Mouse (Mus musculus) liver, adult 2 months (tissue): ENCODE measurements around the gene Hsd17b3. TPM values are rescaled to one million over a fixed set of nuclear protein-coding genes. Genes with fewer than 3 reads are reported as not detected.

Source experiments
- DNase-seq: peaks from one replicate; pipeline ENCODE4 v3.0.0-alpha.2; 2011; ENCODE audit warnings: low read depth, low spot score; ENCODE audit errors: extremely low read depth
- H3K27ac ChIP-seq: fragments of 200-500 bp; replicated peaks from 2 replicates; pipeline ENCODE4 v1.5.1; 2012; ENCODE audit warnings: low read depth, mild to moderate bottlenecking, control low read depth, inconsistent platforms, low read length; ENCODE audit not compliant: insufficient read depth
- H3K27me3 ChIP-seq: fragments of 200-500 bp; 2 replicates; pipeline ENCODE4 v1.6.1; 2012; ENCODE audit warnings: mild to moderate bottlenecking, moderate library complexity, low read length, inconsistent platforms; ENCODE audit not compliant: control insufficient read depth, insufficient read depth
- H3K36me3 ChIP-seq: fragments of 200-500 bp; 2 replicates; pipeline ENCODE4 v1.6.1; 2012; ENCODE audit warnings: low read length, inconsistent platforms; ENCODE audit not compliant: control insufficient read depth, insufficient read depth
- H3K4me1 ChIP-seq: fragments of 200-500 bp; 2 replicates; pipeline ENCODE4 v1.6.1; 2011; ENCODE audit warnings: low read length; ENCODE audit not compliant: control insufficient read depth, insufficient read depth
- H3K4me3 ChIP-seq: fragments of 200-500 bp; 2 replicates; pipeline ENCODE4 v1.5.1; 2011; ENCODE audit warnings: low read depth, mild to moderate bottlenecking, control low read depth, low read length, moderate library complexity; ENCODE audit not compliant: insufficient read depth
- H3K79me2 ChIP-seq: fragments of 200-500 bp; 2 replicates; pipeline ENCODE4 v1.6.1; 2012; ENCODE audit warnings: inconsistent platforms, mild to moderate bottlenecking, low read length, moderate library complexity; ENCODE audit not compliant: control insufficient read depth, insufficient read depth
- H3K9ac ChIP-seq: fragments of 200-500 bp; 2 replicates; pipeline ENCODE4 v1.6.1; 2012; ENCODE audit warnings: low read depth, mild to moderate bottlenecking, control low read depth, inconsistent platforms, low read length
- CTCF ChIP-seq: fragments of 200-500 bp; IDR thresholded peaks from 2 replicates; pipeline ENCODE4 v1.5.1; 2011; ENCODE audit warnings: low read depth, low read length, control low read depth
- POLR2A ChIP-seq: fragments of 200-500 bp; IDR thresholded peaks from 2 replicates; pipeline ENCODE4 v1.6.1; 2011; ENCODE audit warnings: low read length, control low read depth; ENCODE audit not compliant: insufficient read depth; ENCODE audit errors: extremely low read depth
- WGBS: fragments of 180-500 bp; shearing (Covaris S2); methylation state at CpG from one replicate; pipeline ENCODE4 v1.1.7; 2018; 5-methylcytosine and 5-hydroxymethylcytosine counted together
- polyA plus RNA-seq: library from polyadenylated mRNA; depleted of rRNA; stranded (reverse); fragments of >200 nt; gene quantifications from 2 replicates; pipeline ENCODE4 v1.2.3, GENCODE M21; 2012
- total RNA-seq: library from RNA; depleted of rRNA; stranded (reverse); fragments of >200 nt; gene quantifications from 2 replicates; pipeline ENCODE4 v1.2.3, GENCODE M21; 2014

Gene Hsd17b3
- total and polyA plus RNA-seq, 2 experiments = not detected

DNA sequence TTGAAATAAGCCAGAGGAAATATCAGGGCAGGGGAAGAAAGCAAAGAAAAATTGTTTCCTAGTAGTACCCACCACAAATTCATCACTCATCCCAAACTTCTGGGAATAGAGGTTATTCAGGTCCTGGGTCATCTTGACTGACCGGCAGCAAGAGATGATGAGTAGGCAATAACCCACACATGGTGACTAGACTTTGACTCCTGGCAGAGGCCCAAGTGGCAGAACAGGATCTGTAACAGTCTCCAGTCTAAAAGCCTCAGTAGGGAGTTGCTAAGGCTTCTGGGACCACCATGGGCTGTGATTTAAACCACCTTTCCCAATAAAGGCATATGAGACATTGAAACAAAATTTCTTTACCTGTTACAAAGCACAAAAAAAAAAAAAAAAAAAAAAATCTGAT lies 58.2 kb downstream of the Hsd17b3 start:
- H3K4me3 ChIP-seq = no peak overlapping the region
- no peaks in the 10 kb centered on the region for H3K36me3 ChIP-seq
- H3K79me2 ChIP-seq = no peaks in the 10 kb centered on the region
- 3% methylated on average over 1 of the region's 1 CpGs for WGBS
- TF ChIP-seq CTCF (no peak), POLR2A (no peak)
- no peak overlapping the region for H3K9ac ChIP-seq
- DNase-seq = peak; percentile 82
- H3K27ac ChIP-seq = no peak overlapping the region
- no peaks in the 10 kb centered on the region for H3K27me3 ChIP-seq
- H3K4me1 ChIP-seq = peaks cover 10% of the 10 kb centered on the region

DNA sequence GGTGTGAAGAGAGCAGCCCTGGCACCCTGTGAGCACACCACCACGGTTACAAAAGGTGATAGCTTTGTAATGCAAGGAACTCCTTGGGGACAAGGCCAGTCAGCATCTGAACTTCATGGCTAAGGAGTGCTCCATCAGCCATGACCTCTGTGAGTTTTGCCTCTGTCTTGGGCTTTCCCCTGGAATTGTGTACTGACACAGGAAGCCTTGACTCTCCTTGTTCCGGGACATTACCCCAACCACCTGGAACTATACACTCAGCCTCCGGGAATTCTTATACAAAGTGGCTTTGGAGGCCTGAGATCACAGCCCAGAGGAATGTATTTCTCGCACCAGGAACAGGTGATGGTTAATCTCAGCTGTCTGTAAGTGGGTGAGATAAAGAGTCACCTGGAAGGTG lies 64.2 kb downstream of the Hsd17b3 start:
- 81% methylated on average over 4 of the region's 4 CpGs for WGBS
- TF ChIP-seq POLR2A (no peak), CTCF (no peak)
- Histone ChIP-seq H3K9ac (no peak overlapping the region), H3K79me2 (no peaks in the 10 kb centered on the region), H3K4me3 (no peak overlapping the region), H3K36me3 (no peaks in the 10 kb centered on the region), H3K27ac (no peak overlapping the region), H3K4me1 (no peaks in the 10 kb centered on the region), H3K27me3 (no peaks in the 10 kb centered on the region)
- no peak for DNase-seq

DNA sequence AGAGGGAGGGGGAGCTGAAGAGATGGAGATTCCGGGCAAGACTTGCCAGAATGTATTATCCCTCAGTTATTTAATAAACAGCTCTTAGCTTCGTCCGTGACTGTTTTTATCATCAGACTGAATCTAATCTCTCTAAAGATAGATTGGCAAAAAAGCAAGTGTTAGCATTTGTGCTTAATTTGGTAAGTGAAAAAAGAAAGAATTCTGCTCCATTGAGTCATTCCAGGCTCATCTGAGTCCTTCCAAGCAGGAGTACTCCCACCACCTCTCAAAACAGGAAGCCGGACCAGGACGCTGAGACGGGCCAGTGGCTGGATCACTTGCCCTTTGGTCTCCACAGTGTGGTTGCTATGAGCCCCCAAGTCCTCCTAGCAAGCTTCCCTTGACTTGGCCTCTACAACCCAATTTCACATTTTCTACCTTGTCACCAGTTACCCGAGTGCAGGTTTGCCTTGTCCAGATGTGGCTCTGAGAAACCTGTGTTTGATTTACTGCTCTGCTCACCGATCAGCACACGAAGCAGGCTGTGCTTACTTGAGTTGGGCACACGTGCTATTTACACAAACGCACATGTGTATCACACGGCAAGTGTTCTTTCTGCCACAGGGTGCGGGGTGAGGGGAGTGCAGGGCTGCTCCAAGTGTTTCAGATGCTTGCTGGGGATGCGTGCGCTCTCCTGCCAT lies 66.1 kb downstream of the Hsd17b3 start:
- Histone ChIP-seq H3K27me3 (no peaks in the 10 kb centered on the region), H3K36me3 (no peaks in the 10 kb centered on the region), H3K79me2 (no peaks in the 10 kb centered on the region), H3K4me3 (no peak overlapping the region), H3K27ac (no peak overlapping the region), H3K9ac (no peak overlapping the region), H3K4me1 (no peaks in the 10 kb centered on the region)
- TF ChIP-seq POLR2A (no peak), CTCF (no peak)
- DNase-seq = no peak
- WGBS = 74% methylated on average over 15 of the region's 15 CpGs

DNA sequence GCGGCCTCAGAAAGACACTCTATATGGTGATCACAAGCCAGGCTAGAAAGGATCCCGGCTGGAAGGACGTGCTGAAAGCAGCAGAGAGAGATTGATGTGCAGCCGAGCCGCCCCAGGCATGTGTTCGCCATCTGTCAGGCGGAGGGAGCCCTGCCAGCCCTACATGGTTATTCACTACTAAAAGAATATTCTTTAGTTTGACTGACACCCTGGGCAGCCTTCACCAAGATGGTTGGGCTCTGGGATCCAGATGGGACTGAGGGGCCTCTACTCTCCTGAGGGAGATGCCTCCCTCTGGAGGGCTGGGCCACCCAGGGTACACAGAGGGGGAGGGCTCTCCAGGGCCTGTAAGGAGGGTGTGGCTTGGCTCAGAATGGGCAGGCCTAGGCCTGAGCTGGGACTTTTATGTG lies 68.1 kb downstream of the Hsd17b3 start:
- Histone ChIP-seq H3K4me3 (no peak overlapping the region), H3K27me3 (no peaks in the 10 kb centered on the region), H3K4me1 (no peaks in the 10 kb centered on the region), H3K9ac (no peak overlapping the region), H3K79me2 (no peaks in the 10 kb centered on the region), H3K36me3 (no peaks in the 10 kb centered on the region), H3K27ac (no peak overlapping the region)
- 81% methylated on average over 7 of the region's 7 CpGs for WGBS
- TF ChIP-seq POLR2A (no peak), CTCF (no peak)
- DNase-seq = no peak

DNA sequence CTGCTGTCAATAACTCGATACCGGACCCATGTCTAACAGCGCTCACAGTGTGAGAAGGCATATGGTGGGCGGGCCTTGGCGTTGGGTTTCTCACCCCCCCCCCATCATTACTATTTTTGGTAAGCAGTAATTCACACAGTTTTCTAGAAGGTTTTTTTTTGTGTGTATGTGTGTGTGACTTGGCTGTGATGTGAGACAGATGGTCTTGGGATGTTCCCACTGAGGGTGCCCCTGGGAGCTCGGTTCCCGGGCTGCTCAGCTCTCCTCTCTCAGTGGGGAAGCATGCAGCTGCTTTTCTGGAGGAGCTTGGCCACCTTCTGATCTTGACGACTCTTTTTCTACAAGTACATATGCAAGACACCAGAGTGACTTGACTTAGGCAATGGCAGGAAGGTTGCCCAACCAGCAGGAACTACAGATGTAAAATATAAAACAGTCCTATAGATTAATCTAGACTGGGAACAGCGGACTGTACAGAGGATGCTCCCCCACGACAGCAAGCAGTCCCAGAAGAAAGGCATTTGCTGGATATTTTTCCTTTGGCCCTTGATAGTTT lies 70.4 kb downstream of the Hsd17b3 start:
- TF ChIP-seq POLR2A (no peak), CTCF (no peak)
- Histone ChIP-seq H3K4me1 (no peaks in the 10 kb centered on the region), H3K79me2 (no peaks in the 10 kb centered on the region), H3K27ac (no peak overlapping the region), H3K27me3 (no peaks in the 10 kb centered on the region), H3K36me3 (no peaks in the 10 kb centered on the region), H3K9ac (no peak overlapping the region), H3K4me3 (no peak overlapping the region)
- no peak for DNase-seq
- 88% methylated on average over 10 of the region's 10 CpGs for WGBS

DNA sequence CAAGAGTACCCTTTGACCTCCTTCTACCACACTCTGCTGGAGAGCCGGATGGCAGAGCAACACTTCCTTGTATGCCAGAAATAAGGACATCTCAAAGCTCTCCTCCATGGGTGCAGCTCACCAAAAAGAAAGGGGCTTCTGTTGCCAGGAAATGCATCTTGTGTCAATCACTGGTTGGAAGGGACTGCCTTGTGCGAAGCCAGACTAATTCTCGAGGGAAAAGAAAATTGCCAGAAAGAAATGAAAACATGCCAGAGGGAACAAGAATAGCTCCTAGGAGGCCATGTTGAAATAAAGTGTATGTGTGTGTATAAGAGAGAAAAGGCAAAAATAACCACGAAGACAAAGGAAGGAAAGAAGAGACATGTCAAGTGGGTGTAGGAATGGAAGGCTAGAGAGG lies 73.0 kb downstream of the Hsd17b3 start:
- no peaks in the 10 kb centered on the region for H3K27me3 ChIP-seq
- no peak for DNase-seq
- no peaks in the 10 kb centered on the region for H3K79me2 ChIP-seq
- 75% methylated on average over 4 of the region's 4 CpGs for WGBS
- no peaks in the 10 kb centered on the region for H3K36me3 ChIP-seq
- no peaks in the 10 kb centered on the region for H3K4me1 ChIP-seq
- H3K27ac ChIP-seq = no peak overlapping the region
- TF ChIP-seq POLR2A = no peak
- no peak for TF ChIP-seq CTCF
- no peak overlapping the region for H3K9ac ChIP-seq
- H3K4me3 ChIP-seq = no peak overlapping the region
